Mouse (Mus musculus): ENCODE measurements around the gene Cd47.

GRCm38 (mm10) chr16:49843723-49844122 is 43.4 kb downstream of the Cd47 start:
- no peak for TF ChIP-seq CTCF (IDR thresholded peaks at IDR 0.05; ENCODE audit: borderline replicate concordance, insufficient read depth, low read length)
- no peak for TF ChIP-seq POLR2A (IDR thresholded peaks at IDR 0.05; ENCODE audit: low read depth, low read length)
